Mouse (Mus musculus): ENCODE data around the gene Tfr2. TPM values are rescaled to one million over a fixed set of nuclear protein-coding genes. Genes with fewer than 3 reads are reported as not detected.

The Tfr2 gene
- total RNA-seq (2023), result not detected

DNA sequence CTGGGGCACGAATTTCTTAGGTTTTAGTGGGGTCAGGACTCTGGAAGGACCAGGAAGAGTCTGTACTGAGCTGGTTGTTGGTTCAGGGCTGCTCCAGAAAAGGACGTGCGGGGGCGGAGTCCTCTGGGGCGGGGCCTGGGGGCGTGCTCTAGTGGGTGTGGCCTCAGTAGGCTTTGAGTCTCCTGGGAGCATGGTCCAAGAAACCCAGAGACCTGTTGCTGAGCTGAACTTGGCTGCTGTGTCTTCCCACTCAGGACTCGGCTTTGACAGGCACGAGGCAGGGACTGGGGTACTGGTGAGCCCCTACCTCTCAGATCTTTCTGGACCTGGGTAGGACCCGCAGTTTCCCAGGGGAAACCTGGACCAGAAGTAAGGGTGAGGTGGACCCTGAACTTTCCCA is at the start of gene Tfr2:
Gene Tfr2 (plus strand): TSS at position 176 of the 400 bp plus-strand sequence.

DNA sequence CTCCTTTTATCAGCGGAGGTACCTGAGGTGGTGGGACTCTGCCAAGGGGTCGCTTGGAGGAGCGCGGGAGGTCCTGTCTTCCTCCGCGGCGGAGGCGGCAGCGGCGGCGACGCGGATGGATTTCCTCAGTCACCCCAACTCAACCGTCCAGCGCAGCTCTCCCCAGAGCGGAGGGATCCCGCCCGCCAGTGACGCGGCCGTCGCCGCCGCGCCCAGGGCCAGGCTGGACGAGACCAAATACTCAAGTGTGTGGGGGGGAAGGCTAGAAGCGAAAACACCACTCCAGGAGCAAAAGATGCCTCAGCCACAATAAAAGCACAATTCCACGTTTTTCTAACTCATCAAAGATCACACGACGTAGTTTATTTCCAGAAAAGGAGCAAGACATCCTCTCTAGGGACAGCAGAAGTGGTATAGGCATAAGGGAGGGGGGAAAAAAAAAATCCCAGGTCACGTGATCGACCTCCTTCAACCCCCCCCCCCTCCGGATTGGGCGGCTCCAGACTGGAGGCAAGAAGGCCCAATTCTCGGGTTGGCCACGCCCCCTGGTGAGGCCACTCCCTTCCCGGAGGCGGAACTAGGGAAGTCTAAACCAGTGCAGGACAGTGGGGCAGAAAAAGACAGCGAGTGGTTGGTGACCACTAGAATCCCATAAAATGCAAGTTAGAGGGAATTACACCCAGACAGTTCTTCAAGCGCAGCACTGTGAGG is 36.4 kb upstream of the Tfr2 start, which contains the start of the genes Epo and Gnb2:
Gene Epo (minus strand): TSS at position 126 of the 711 bp plus-strand sequence.
Gene Gnb2 (minus strand): TSS at position 394 of the 711 bp plus-strand sequence.

DNA sequence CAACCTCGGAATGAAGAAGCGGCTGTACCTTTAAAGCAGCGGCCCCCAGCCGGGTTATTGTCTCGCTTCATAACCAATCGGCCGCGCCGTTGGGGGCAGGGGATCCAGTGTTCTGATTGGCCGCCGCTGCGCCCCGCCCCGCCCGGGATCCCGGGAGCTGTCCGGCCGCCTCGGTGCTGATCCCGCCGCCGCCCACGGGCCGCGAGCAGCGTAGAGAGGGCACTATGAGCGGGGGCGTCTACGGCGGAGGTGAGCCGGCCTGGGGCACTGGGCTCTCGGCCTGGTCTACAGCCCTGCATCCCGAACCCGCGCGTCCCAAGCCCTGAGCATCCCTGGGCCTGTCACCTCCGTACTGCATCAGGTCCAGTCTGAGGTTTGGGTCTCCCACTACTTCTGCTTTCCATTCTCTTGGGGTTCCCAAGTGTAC is 16.2 kb upstream of the Tfr2 start, which contains the start of gene Actl6b:
Gene Actl6b (plus strand): TSS at position 107 of the 427 bp plus-strand sequence.

DNA sequence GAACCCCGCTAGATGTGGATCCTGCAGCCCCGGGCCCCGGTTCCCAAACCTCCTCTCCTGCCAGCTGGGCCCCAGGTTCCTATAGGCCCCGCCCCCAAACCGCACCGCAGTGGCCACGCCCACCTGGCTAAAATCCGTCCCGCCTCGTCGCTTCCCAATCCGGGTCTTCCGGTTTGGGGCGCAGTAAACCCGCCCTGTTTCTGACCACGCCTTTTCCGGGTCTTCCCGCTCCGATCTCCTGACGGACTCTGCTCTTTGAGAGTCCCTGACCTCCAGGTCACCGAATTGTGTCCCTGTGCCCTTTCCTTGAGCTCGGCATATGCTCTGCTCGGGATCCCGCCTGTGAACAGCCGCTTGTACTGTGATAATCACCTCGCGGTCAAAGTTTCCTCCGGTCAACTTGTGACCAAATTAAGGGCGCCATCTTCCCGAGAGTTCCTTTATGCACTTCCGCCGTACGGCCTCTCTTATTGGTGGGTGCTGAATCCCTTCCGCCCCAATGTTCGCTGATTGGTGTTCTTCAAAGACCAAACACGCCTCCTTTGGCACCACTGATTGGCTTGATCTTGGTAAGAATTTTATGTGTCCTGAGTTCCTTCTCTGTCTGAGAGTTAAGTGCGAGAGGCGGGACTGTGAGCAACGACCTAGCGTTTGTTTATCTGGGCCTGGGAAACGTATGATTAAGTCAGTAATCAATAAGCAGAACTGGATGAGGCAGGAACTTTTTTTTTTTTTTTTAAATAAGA is 31.2 kb downstream of the Tfr2 start, which contains the start of gene Mospd3:
Gene Mospd3 (minus strand): TSS at position 440 of the 746 bp plus-strand sequence.

DNA sequence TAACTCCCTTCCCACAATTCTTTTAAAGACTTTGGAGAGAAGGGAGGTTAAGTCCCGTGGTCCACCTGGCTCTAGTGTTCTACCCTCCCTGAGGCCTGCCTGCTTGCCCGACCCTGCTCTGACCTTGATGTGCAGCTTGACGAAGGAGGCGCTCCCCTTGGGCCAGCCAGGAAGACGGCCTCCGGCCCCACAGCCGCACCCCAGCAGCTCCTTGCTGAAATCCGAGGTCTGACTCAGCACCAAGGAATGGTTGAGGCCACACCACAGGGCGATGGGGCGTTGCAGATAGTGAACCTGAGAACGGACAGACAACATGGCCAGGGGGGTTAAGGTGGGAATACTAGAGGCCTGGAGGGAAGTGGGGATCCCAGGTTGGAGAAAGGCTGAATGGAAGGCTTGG is 43.9 kb downstream of the Tfr2 start, which contains the start of gene Pcolce:
Gene Pcolce (minus strand): TSS at position 235 of the 400 bp plus-strand sequence.

DNA sequence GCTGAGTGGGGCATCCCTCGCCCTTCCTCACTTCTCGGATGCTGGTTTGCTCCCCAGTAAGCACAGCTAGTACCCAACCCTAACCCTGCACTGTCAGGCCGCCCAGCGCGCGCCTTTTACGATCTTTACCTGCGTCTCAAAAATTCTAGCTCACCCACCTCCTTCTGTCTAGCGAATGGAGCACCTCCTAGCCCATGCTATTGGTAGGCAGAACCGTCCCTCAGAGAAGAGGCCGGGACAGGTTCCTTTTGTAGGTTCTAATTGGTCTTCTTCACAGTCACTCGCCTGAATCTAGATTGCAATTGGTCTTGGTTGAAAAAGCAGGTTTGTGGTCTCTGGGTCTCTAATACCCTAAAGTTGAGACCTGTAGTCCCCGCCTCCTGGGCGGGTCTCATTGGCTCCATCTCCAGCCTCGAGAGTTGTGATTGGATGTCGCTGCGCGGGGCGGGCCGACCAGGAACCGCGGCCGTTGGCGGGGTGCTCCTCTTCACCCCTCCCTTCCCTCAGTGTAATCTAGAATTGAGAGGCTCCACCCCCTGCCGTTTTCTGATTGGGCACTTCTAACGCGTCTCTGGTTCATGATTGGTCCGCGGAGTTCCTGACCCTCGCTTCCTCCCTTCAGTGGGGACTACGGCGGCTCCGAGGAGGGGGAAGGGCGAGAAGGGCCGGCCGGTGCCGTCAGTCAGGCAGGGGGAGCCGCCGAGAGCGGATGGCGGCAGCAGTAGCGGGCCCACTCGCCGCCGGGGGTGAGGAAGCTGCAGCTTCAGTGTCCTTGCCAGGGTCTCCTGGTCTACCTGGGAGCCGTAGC is 59.1 kb downstream of the Tfr2 start, which contains the start of the genes Fbxo24, Lrch4 and Gm20605:
Gene Fbxo24 (minus strand): TSS at position 505 of the 808 bp plus-strand sequence.
Gene Lrch4 (plus strand): TSS at position 624 of the 808 bp plus-strand sequence.
Gene Gm20605 (plus strand): TSS at position 678 of the 808 bp plus-strand sequence.

Other genes with a start within 250 kb of the Tfr2 start
- 22.0 TPM for gene Slc12a9, start 236.2 kb upstream of the Tfr2 start, total RNA-seq (2023)
- gene Ephb4, start 219.7 kb upstream of the Tfr2 start, total RNA-seq (2023), result 0.59 TPM
- gene Zan, start 92.8 kb upstream of the Tfr2 start, total RNA-seq (2023), result 0.09 TPM
- 28.3 TPM for gene Pop7, start 67.3 kb upstream of the Tfr2 start, total RNA-seq (2023)
- gene Gigyf1, start 51.3 kb upstream of the Tfr2 start, total RNA-seq (2023), result 101 TPM
- gene Epo, start 36.6 kb upstream of the Tfr2 start, total RNA-seq (2023), result not detected
- gene Gnb2, start 36.3 kb upstream of the Tfr2 start, total RNA-seq (2023), result 306 TPM
- gene Actl6b, start 16.3 kb upstream of the Tfr2 start, total RNA-seq (2023), result not detected
- 40.9 TPM for gene Mospd3, start 31.2 kb downstream of the Tfr2 start, total RNA-seq (2023)
- gene Pcolce, start 43.9 kb downstream of the Tfr2 start, total RNA-seq (2023), result 1.8 TPM
- 0.53 TPM for gene Fbxo24, start 59.2 kb downstream of the Tfr2 start, total RNA-seq (2023)
- gene Lrch4, start 59.3 kb downstream of the Tfr2 start, total RNA-seq (2023), result 208 TPM
- 63.8 TPM for gene Gm20605, start 59.3 kb downstream of the Tfr2 start, total RNA-seq (2023)
- gene Sap25, start 71.5 kb downstream of the Tfr2 start, total RNA-seq (2023), result 111 TPM
- gene Irs3, start 75.9 kb downstream of the Tfr2 start, total RNA-seq (2023), result not detected
- gene Agfg2, start 114.9 kb downstream of the Tfr2 start, total RNA-seq (2023), result 33.8 TPM
- 1.7 TPM for gene Nyap1, start 171.8 kb downstream of the Tfr2 start, total RNA-seq (2023)
- 231 TPM for gene Tsc22d4, start 175.9 kb downstream of the Tfr2 start, total RNA-seq (2023)
- 23.3 TPM for gene Ppp1r35, start 209.0 kb downstream of the Tfr2 start, total RNA-seq (2023)
- 168 TPM for gene Mepce, start 217.8 kb downstream of the Tfr2 start, total RNA-seq (2023)
- 15.1 TPM for gene Zcwpw1, start 218.0 kb downstream of the Tfr2 start, total RNA-seq (2023)